Comparison of ENCODE assay signal across 8 mouse cellular contexts in the genomic region with DNA sequence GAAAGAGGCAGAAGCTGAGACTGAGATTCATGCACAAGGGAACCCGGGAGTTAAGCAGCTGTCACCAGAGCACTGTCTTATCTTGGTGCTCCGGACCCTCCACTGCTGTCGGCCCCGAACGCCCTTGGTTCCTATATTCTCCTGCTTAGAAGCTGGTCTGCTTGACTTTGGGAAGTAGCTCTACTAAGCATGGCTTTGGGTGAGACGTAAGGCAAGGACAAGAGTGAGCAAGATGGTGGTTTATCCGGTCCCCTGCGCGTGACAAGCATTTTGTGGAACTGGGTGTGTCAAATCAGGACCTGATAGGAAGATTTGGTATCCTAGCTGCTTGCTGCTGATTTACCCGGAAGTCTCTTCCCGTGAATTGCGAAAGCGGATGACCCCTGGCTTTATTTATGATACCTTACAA. TPM values are rescaled to one million over a fixed set of nuclear protein-coding genes. Genes with fewer than 3 reads are reported as not detected.
DNase-seq lines count a peak whose midpoint lies in the region; ATAC-seq and TF ChIP-seq lines count a peak whose summit lies in the region.

No protein-coding gene starts in this region.

- TF ChIP-seq CTCF in testis, adult 2 months (IDR thresholded peaks at IDR 0.05; ENCODE audit: control insufficient read depth, insufficient read depth, insufficient replicate concordance, low read depth, low read length) = no peak
- TF ChIP-seq CTCF in cortical plate, adult 2 months (IDR thresholded peaks at IDR 0.05; ENCODE audit: extremely low read depth, insufficient read depth, low read length) = no peak

- H3K27me3 ChIP-seq in testis, adult 2 months (ENCODE audit: control insufficient read depth, insufficient read depth, low read length) = no peaks in the 10 kb centered on the region
- no peaks in the 10 kb centered on the region for H3K27me3 ChIP-seq in hindbrain, embryonic 12.5 days

- WGBS in hindbrain, embryonic 12.5 days = 12% methylated on average over 13 of the region's 13 CpGs

- H3K36me3 ChIP-seq in testis, adult 2 months (ENCODE audit: control insufficient read depth, insufficient read depth, low read length) = peaks cover 1% of the 10 kb centered on the region; the same call in 1 of the 2 replicates
- H3K36me3 ChIP-seq in hindbrain, embryonic 12.5 days = peaks cover 8% of the 10 kb centered on the region

- H3K9ac ChIP-seq in hindbrain, embryonic 12.5 days = peak overlapping the region; percentile 78

- intact Hi-C loops in left cerebral cortex, postnatal 4 days (cut with DNase I) = no loop called here

- ATAC-seq in hindbrain, embryonic 12.5 days (ENCODE audit: low FRiP score) = peak; percentile 38; the same call in 1 of the 2 replicates
- ATAC-seq in megakaryocyte-erythroid progenitor cell, adult 5-6 weeks (replicated peaks; ENCODE audit: low FRiP score, low TSS enrichment, poor library complexity, severe bottlenecking) = peak; percentile 1; the same call in 1 of the 2 replicates

- peak overlapping the region; percentile 94 for H3K27ac ChIP-seq in testis, adult 2 months (ENCODE audit: control insufficient read depth, insufficient read depth, low read depth, low read length)
- H3K27ac ChIP-seq in cortical plate, adult 2 months (ENCODE audit: insufficient read depth, low read length) = peak overlapping the region; percentile 77
- peak overlapping the region; percentile 96 for H3K27ac ChIP-seq in hindbrain, embryonic 12.5 days

- DNase-seq in testis, postnatal 14 days (ENCODE audit: low spot score) = no peak
- DNase-seq in left cerebral cortex, postnatal 4 days = peak; percentile 14
- DNase-seq in telencephalon, adult 2 months (ENCODE audit: low read depth, low spot score) = peak; percentile 58
- DNase-seq in testis, postnatal 10 days (ENCODE audit: low spot score) = no peak

- no peaks in the 10 kb centered on the region for H3K4me1 ChIP-seq in testis, adult 2 months (ENCODE audit: control insufficient read depth, insufficient read depth, low read length)
- H3K4me1 ChIP-seq in cortical plate, adult 2 months (ENCODE audit: control insufficient read depth, insufficient read depth, low read length) = peaks cover 3% of the 10 kb centered on the region; the same call in 1 of the 2 replicates
- peaks cover 6% of the 10 kb centered on the region for H3K4me1 ChIP-seq in hindbrain, embryonic 12.5 days

- no peak for TF ChIP-seq POLR2A in testis, adult 2 months (IDR thresholded peaks at IDR 0.05; ENCODE audit: control insufficient read depth, low read depth, low read length)
- TF ChIP-seq POLR2A in cortical plate, adult 2 months (IDR thresholded peaks at IDR 0.05; ENCODE audit: extremely low read depth, insufficient read depth, low read length) = 0 out of 2 replicates have a peak, but pooled peaks have one; percentile 19

- H3K9me3 ChIP-seq in hindbrain, embryonic 12.5 days (replicated peaks) = no peaks in the 10 kb centered on the region

- peak overlapping the region; percentile 94 for H3K4me3 ChIP-seq in testis, adult 2 months (ENCODE audit: control insufficient read depth, low read depth, low read length)
- H3K4me3 ChIP-seq in cortical plate, adult 2 months (ENCODE audit: insufficient read depth, low read length) = peak overlapping the region; percentile 62
- H3K4me3 ChIP-seq in hindbrain, embryonic 12.5 days = peak overlapping the region; percentile 62

- peak overlapping the region; percentile 89 for H3K4me2 ChIP-seq in hindbrain, embryonic 12.5 days (replicated peaks)

RNA-seq across cellular contexts. Expression of gene Nagk, which starts 0.7 kb away (rescaled TPM):
- 56.2 and 57.9 TPM in 2 replicates for polyA plus RNA-seq in testis, adult 2 months (2012; rRNA removed)
- polyA plus RNA-seq in cortical plate, adult 2 months (2012; rRNA removed) = 38.7 and 40.5 TPM in 2 replicates
- 61.3 and 65.7 TPM in 2 replicates for polyA plus RNA-seq in hindbrain, embryonic 12.5 days (2016; fragmentation: Nextera tagmentation; extraction: Ambion mirVana)
- 10 to 100 TPM; 76.7 to 83.1 TPM for total RNA-seq in left cerebral cortex, postnatal 4 days (2021)
- 3.5 and 10.2 TPM in 2 replicates for total RNA-seq in megakaryocyte-erythroid progenitor cell, adult 5-6 weeks (2014; fragmentation: Nextera tagmentation)
- 4.0 and 4.2 TPM in 2 replicates for total RNA-seq in megakaryocyte-erythroid progenitor cell, adult 5-6 weeks (2017)

RNA-seq across cellular contexts. Expression of gene Tex261, which starts 19.9 kb away (rescaled TPM):
- polyA plus RNA-seq in testis, adult 2 months (2012; rRNA removed) = 95.3 and 97.0 TPM in 2 replicates
- polyA plus RNA-seq in cortical plate, adult 2 months (2012; rRNA removed) = 39.8 and 41.4 TPM in 2 replicates
- polyA plus RNA-seq in hindbrain, embryonic 12.5 days (2016; fragmentation: Nextera tagmentation; extraction: Ambion mirVana) = 62.2 and 65.8 TPM in 2 replicates
- 10 to 100 TPM; 51.3 to 58.7 TPM for total RNA-seq in left cerebral cortex, postnatal 4 days (2021)
- 53.2 and 57.9 TPM in 2 replicates for total RNA-seq in megakaryocyte-erythroid progenitor cell, adult 5-6 weeks (2014; fragmentation: Nextera tagmentation)
- total RNA-seq in megakaryocyte-erythroid progenitor cell, adult 5-6 weeks (2017) = 21.3 and 39.1 TPM in 2 replicates

RNA-seq across cellular contexts. Expression of gene Ankrd53, which starts 33.1 kb away (rescaled TPM):
- 90.8 and 94.2 TPM in 2 replicates for polyA plus RNA-seq in testis, adult 2 months (2012; rRNA removed)
- not detected in 2 replicates for polyA plus RNA-seq in cortical plate, adult 2 months (2012; rRNA removed)
- polyA plus RNA-seq in hindbrain, embryonic 12.5 days (2016; fragmentation: Nextera tagmentation; extraction: Ambion mirVana) = 0.13 TPM in 1 of 2 replicates, not detected in the other
- not detected for total RNA-seq in left cerebral cortex, postnatal 4 days (2021)
- not detected in 2 replicates for total RNA-seq in megakaryocyte-erythroid progenitor cell, adult 5-6 weeks (2014; fragmentation: Nextera tagmentation)
- total RNA-seq in megakaryocyte-erythroid progenitor cell, adult 5-6 weeks (2017) = not detected in 2 replicates

RNA-seq across cellular contexts. Expression of gene Paip2b, which starts 36.0 kb away (rescaled TPM):
- 54.0 and 54.4 TPM in 2 replicates for polyA plus RNA-seq in testis, adult 2 months (2012; rRNA removed)
- 41.4 and 44.5 TPM in 2 replicates for polyA plus RNA-seq in cortical plate, adult 2 months (2012; rRNA removed)
- 20.7 and 27.9 TPM in 2 replicates for polyA plus RNA-seq in hindbrain, embryonic 12.5 days (2016; fragmentation: Nextera tagmentation; extraction: Ambion mirVana)
- 10 to 100 TPM; 58.2 to 70.8 TPM for total RNA-seq in left cerebral cortex, postnatal 4 days (2021)
- 8.3 and 17.4 TPM in 2 replicates for total RNA-seq in megakaryocyte-erythroid progenitor cell, adult 5-6 weeks (2014; fragmentation: Nextera tagmentation)
- total RNA-seq in megakaryocyte-erythroid progenitor cell, adult 5-6 weeks (2017) = 14.1 and 21.2 TPM in 2 replicates

RNA-seq across cellular contexts. Expression of gene Atp6v1b1, which starts 52.7 kb away (rescaled TPM):
- 12.4 and 17.2 TPM in 2 replicates for polyA plus RNA-seq in testis, adult 2 months (2012; rRNA removed)
- polyA plus RNA-seq in cortical plate, adult 2 months (2012; rRNA removed) = not detected in 2 replicates
- 0.23 TPM in 1 of 2 replicates, not detected in the other for polyA plus RNA-seq in hindbrain, embryonic 12.5 days (2016; fragmentation: Nextera tagmentation; extraction: Ambion mirVana)
- 1 to 10 TPM in 1 of 2 experiments, under 1 TPM in 1; 0.68 to 1.0 TPM for total RNA-seq in left cerebral cortex, postnatal 4 days (2021)
- not detected in 2 replicates for total RNA-seq in megakaryocyte-erythroid progenitor cell, adult 5-6 weeks (2014; fragmentation: Nextera tagmentation)
- total RNA-seq in megakaryocyte-erythroid progenitor cell, adult 5-6 weeks (2017) = not detected in 2 replicates

Comparison
In these comparisons a context has a peak if more than half of its experiments do, and no peak if none do; other contexts are left out.
1. DNase-seq: peak in left cerebral cortex, postnatal 4 days (single experiment) and telencephalon, adult 2 months (single experiment); none in testis, postnatal 14 days (single experiment) and testis, postnatal 10 days (single experiment).
2. RNA of gene Ankrd53, which starts 33.1 kb away (polyA plus RNA-seq): 90.8 to 94.2 TPM in testis, adult 2 months; 0.13 TPM in hindbrain, embryonic 12.5 days and not detected in cortical plate, adult 2 months; every median in the first group is over 10 times any median in the second.
3. Peak in every context shown above with its lines, with median percentiles within 50 percentile points of each other: H3K27ac ChIP-seq and H3K4me3 ChIP-seq.